13 mouse cellular contexts compared by ENCODE assay signal in the genomic region with DNA sequence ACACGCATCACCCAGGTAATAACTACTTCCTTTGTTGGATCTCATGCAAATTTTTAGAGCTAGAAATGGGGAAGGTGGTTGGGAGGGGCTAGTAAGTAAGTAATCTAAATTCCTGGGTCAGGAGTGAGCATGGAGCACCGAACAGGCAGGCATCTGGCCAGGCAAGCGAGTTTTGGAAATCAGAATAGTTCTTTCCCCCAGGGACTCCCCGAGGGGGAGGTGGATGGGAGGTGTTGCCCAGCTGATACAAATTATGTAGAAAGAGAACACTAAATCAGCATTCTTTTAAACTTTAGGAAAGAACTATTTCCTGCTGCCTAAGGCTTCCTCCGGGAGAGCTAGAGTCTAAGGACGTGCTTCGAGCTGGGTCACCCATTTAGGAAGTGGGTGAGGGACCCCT. TPM values are rescaled to one million over a fixed set of nuclear protein-coding genes. Genes with fewer than 3 reads are reported as not detected.
DNase-seq lines count a peak whose midpoint lies in the region; ATAC-seq and TF ChIP-seq lines count a peak whose summit lies in the region.
"Had no signal": no experiment of that assay in that cellular context is flagged by ENCODE, and none has a peak within 500 bp of the region (broad histone marks: within the 10 kb centered on the region; RNA-seq: fewer than 3 reads in every experiment).

No protein-coding gene starts in this region.

- peak overlapping the region; percentile 17; the same call in 1 of the 2 replicates for H3K4me2 ChIP-seq in heart, embryonic 11.5 days
- no peak overlapping the region for H3K4me2 ChIP-seq in heart, embryonic 12.5 days
- H3K4me2 ChIP-seq in kidney, embryonic 14.5 days (replicated peaks; ENCODE audit: low read depth, low read length): no peak overlapping the region
- no peak overlapping the region for H3K4me2 ChIP-seq in kidney, embryonic 15.5 days
- H3K4me2 ChIP-seq in limb, embryonic 13.5 days (replicated peaks): peak overlapping the region; percentile 21; the same call in 1 of the 2 replicates
- H3K4me2 ChIP-seq in forebrain, postnatal 0 days (ENCODE audit: low read depth): no peak overlapping the region
- H3K4me2 ChIP-seq: midbrain, embryonic 13.5 days had no signal

- WGBS in heart, embryonic 11.5 days (ENCODE audit: insufficient replicate concordance): 45% methylated on average over 7 of the region's 7 CpGs
- 37% methylated on average over 7 of the region's 7 CpGs for WGBS in heart, embryonic 12.5 days
- WGBS in kidney, embryonic 14.5 days: 45% methylated on average over 7 of the region's 7 CpGs
- WGBS in kidney, embryonic 15.5 days: 40% methylated on average over 7 of the region's 7 CpGs
- WGBS in limb, embryonic 13.5 days: 16% methylated on average over 7 of the region's 7 CpGs
- WGBS in forebrain, postnatal 0 days: 66% methylated on average over 7 of the region's 7 CpGs

- no peak overlapping the region for H3K9ac ChIP-seq in heart, embryonic 11.5 days (ENCODE audit: low read depth, low read length)
- H3K9ac ChIP-seq in heart, embryonic 12.5 days: no peak overlapping the region
- no peak overlapping the region for H3K9ac ChIP-seq in kidney, embryonic 14.5 days (ENCODE audit: low read depth, low read length)
- H3K9ac ChIP-seq in kidney, embryonic 15.5 days: no peak overlapping the region
- no peak overlapping the region for H3K9ac ChIP-seq in limb, embryonic 13.5 days
- H3K9ac ChIP-seq in forebrain, postnatal 0 days: no peak overlapping the region
- H3K9ac ChIP-seq: midbrain, embryonic 13.5 days had no signal

- no peaks in the 10 kb centered on the region for H3K27me3 ChIP-seq in heart, embryonic 11.5 days (ENCODE audit: control insufficient read depth, insufficient read depth, low read length)
- no peaks in the 10 kb centered on the region for H3K27me3 ChIP-seq in heart, embryonic 12.5 days (replicated peaks)
- H3K27me3 ChIP-seq in kidney, embryonic 14.5 days (ENCODE audit: control insufficient read depth, insufficient read depth, low read length): no peaks in the 10 kb centered on the region
- H3K27me3 ChIP-seq in kidney, embryonic 15.5 days: no peaks in the 10 kb centered on the region
- H3K27me3 ChIP-seq in limb, embryonic 13.5 days: no peaks in the 10 kb centered on the region
- H3K27me3 ChIP-seq in forebrain, postnatal 0 days (ENCODE audit: insufficient read depth, low read length): no peaks in the 10 kb centered on the region

- H3K36me3 ChIP-seq in heart, embryonic 11.5 days (ENCODE audit: control insufficient read depth, insufficient read depth, low read length): no peaks in the 10 kb centered on the region
- H3K36me3 ChIP-seq in heart, embryonic 12.5 days: no peaks in the 10 kb centered on the region
- no peaks in the 10 kb centered on the region for H3K36me3 ChIP-seq in kidney, embryonic 14.5 days (ENCODE audit: control insufficient read depth, insufficient read depth, low read length)
- no peaks in the 10 kb centered on the region for H3K36me3 ChIP-seq in kidney, embryonic 15.5 days
- no peaks in the 10 kb centered on the region for H3K36me3 ChIP-seq in limb, embryonic 13.5 days
- no peaks in the 10 kb centered on the region for H3K36me3 ChIP-seq in forebrain, postnatal 0 days (ENCODE audit: insufficient read depth)
- H3K36me3 ChIP-seq: midbrain, embryonic 13.5 days had no signal

- no peak overlapping the region for H3K27ac ChIP-seq in heart, embryonic 11.5 days (ENCODE audit: low read depth, low read length)
- H3K27ac ChIP-seq in heart, embryonic 12.5 days (ENCODE audit: poor library complexity, severe bottlenecking): no peak overlapping the region
- H3K27ac ChIP-seq in kidney, embryonic 14.5 days (ENCODE audit: low read depth, low read length): no peak overlapping the region
- no peak overlapping the region for H3K27ac ChIP-seq in kidney, embryonic 15.5 days
- H3K27ac ChIP-seq in limb, embryonic 13.5 days: no peak overlapping the region
- H3K27ac ChIP-seq in forebrain, postnatal 0 days (ENCODE audit: low read depth, low read length): no peak overlapping the region
- H3K27ac ChIP-seq: midbrain, embryonic 13.5 days had no signal

- TF ChIP-seq CTCF in forebrain, postnatal 0 days (IDR thresholded peaks at IDR 0.05; ENCODE audit: low read depth): no peak

- H3K4me3 ChIP-seq in heart, embryonic 11.5 days (ENCODE audit: low read depth, low read length): no peak overlapping the region
- no peak overlapping the region for H3K4me3 ChIP-seq in heart, embryonic 12.5 days
- H3K4me3 ChIP-seq in kidney, embryonic 14.5 days (ENCODE audit: low read length): no peak overlapping the region
- H3K4me3 ChIP-seq in kidney, embryonic 15.5 days (replicated peaks): no peak overlapping the region
- no peak overlapping the region for H3K4me3 ChIP-seq in limb, embryonic 13.5 days
- H3K4me3 ChIP-seq in forebrain, postnatal 0 days (ENCODE audit: low read depth, low read length): no peak overlapping the region
- H3K4me3 ChIP-seq: midbrain, embryonic 13.5 days had no signal

- 0 out of 2 replicates have a peak, but pooled peaks cover 2% of the 10 kb centered on the region for H3K9me3 ChIP-seq in heart, embryonic 11.5 days (replicated peaks; ENCODE audit: control insufficient read depth, low read length)
- H3K9me3 ChIP-seq in heart, embryonic 12.5 days (replicated peaks): peaks cover 4% of the 10 kb centered on the region; the same call in 1 of the 2 replicates
- no peaks in the 10 kb centered on the region for H3K9me3 ChIP-seq in kidney, embryonic 14.5 days (ENCODE audit: control insufficient read depth, low read length)
- no peaks in the 10 kb centered on the region for H3K9me3 ChIP-seq in kidney, embryonic 15.5 days (replicated peaks)
- 0 out of 2 replicates have a peak, but pooled peaks cover 3% of the 10 kb centered on the region for H3K9me3 ChIP-seq in limb, embryonic 13.5 days
- H3K9me3 ChIP-seq in forebrain, postnatal 0 days (ENCODE audit: low read length): no peaks in the 10 kb centered on the region

- no peak for ATAC-seq in heart, embryonic 11.5 days (replicated peaks; ENCODE audit: insufficient number of reproducible peaks, low FRiP score, low TSS enrichment)
- ATAC-seq in heart, embryonic 12.5 days (ENCODE audit: insufficient number of reproducible peaks, low FRiP score): no peak
- ATAC-seq in kidney, embryonic 14.5 days (ENCODE audit: low FRiP score, low TSS enrichment): peak; percentile 32; the same call in 1 of the 2 replicates
- ATAC-seq in kidney, embryonic 15.5 days (replicated peaks; ENCODE audit: low FRiP score): no peak
- peak; percentile 19; the same call in 1 of the 2 replicates for ATAC-seq in limb, embryonic 13.5 days (ENCODE audit: low FRiP score, low read depth)
- no peak for ATAC-seq in forebrain, postnatal 0 days
- ATAC-seq: CD4-positive, CD25-positive, alpha-beta regulatory T cell, adult 4 months; midbrain, embryonic 13.5 days had no signal

- peak; percentile 52 for DNase-seq in adipocyte (ENCODE audit: low spot score)
- no peak for DNase-seq in forebrain, postnatal 0 days
- no peak for DNase-seq in spleen, adult 12 weeks (ENCODE audit: low spot score)
- DNase-seq: cerebellum, adult 9-11 months; lung, postnatal 4 days; thymus, postnatal 14 days had no signal

- H3K4me1 ChIP-seq in heart, embryonic 11.5 days (ENCODE audit: control insufficient read depth, insufficient read depth, low read length): no peaks in the 10 kb centered on the region; the same call in 1 of the 2 replicates
- peaks cover 9% of the 10 kb centered on the region for H3K4me1 ChIP-seq in heart, embryonic 12.5 days (replicated peaks)
- H3K4me1 ChIP-seq in kidney, embryonic 14.5 days (ENCODE audit: control insufficient read depth, insufficient read depth, low read length): no peaks in the 10 kb centered on the region
- H3K4me1 ChIP-seq in kidney, embryonic 15.5 days: peaks cover 4% of the 10 kb centered on the region; the same call in 1 of the 2 replicates
- H3K4me1 ChIP-seq in limb, embryonic 13.5 days: peaks cover 13% of the 10 kb centered on the region
- H3K4me1 ChIP-seq in forebrain, postnatal 0 days (ENCODE audit: insufficient read depth): no peaks in the 10 kb centered on the region
- H3K4me1 ChIP-seq: midbrain, embryonic 13.5 days had no signal

RNA-seq across cellular contexts. Expression of a gene that starts 25.8 kb away (rescaled TPM):
- polyA plus RNA-seq in heart, embryonic 11.5 days (2014; fragmentation: Nextera tagmentation; extraction: Ambion mirVana): 52.5 and 59.2 TPM in 2 replicates
- 50.0 and 58.0 TPM in 2 replicates for polyA plus RNA-seq in heart, embryonic 12.5 days (2016; fragmentation: Nextera tagmentation; extraction: Ambion mirVana)
- polyA plus RNA-seq in kidney, embryonic 14.5 days (2014; fragmentation: Nextera tagmentation; extraction: Ambion mirVana): 36.9 and 49.2 TPM in 2 replicates
- polyA plus RNA-seq in kidney, embryonic 15.5 days (2015; fragmentation: Nextera tagmentation; extraction: Ambion mirVana): 50.8 and 58.6 TPM in 2 replicates
- 52.6 and 56.0 TPM in 2 replicates for polyA plus RNA-seq in limb, embryonic 13.5 days (2015; fragmentation: Nextera tagmentation; extraction: Ambion mirVana)
- total RNA-seq in forebrain, postnatal 0 days (2014; rRNA removed): 6.0 and 9.4 TPM in 2 replicates
- 2.6 and 6.2 TPM in 2 replicates for polyA plus RNA-seq in forebrain, postnatal 0 days (2015; fragmentation: Nextera tagmentation; extraction: Ambion mirVana)

Comparison
In these comparisons a context has a peak if more than half of its experiments do, and no peak if none do; other contexts are left out.
1. ATAC-seq: peak in kidney, embryonic 14.5 days (single experiment) and limb, embryonic 13.5 days (single experiment); none in heart, embryonic 11.5 days (single experiment), heart, embryonic 12.5 days (single experiment), kidney, embryonic 15.5 days (single experiment) and forebrain, postnatal 0 days (single experiment).
2. H3K4me2 ChIP-seq: peak in heart, embryonic 11.5 days (single experiment) and limb, embryonic 13.5 days (single experiment); none in heart, embryonic 12.5 days (single experiment), kidney, embryonic 14.5 days (single experiment), kidney, embryonic 15.5 days (single experiment) and forebrain, postnatal 0 days (single experiment).